Mouse (Mus musculus) midbrain, embryonic 11.5 days (tissue): ENCODE results near the gene Ptprf. TPM values are rescaled to one million over a fixed set of nuclear protein-coding genes. Genes with fewer than 3 reads are reported as not detected.

Experiments used
- ATAC-seq: fragments of 200-750 bp; cut with Nextera tagmentation; 2 replicates; pipeline ENCODE4 v1.8.0; 2017; ENCODE audit warnings: moderate TSS enrichment, moderate library complexity; ENCODE audit not compliant: low FRiP score
- DNase-seq: peaks from one replicate; pipeline ENCODE4 v3.0.0; 2015; ENCODE audit warnings: low spot score; ENCODE audit errors: missing footprints
- H3K27ac ChIP-seq: fragments of 300-500 bp; sonication (generic); 2 replicates; pipeline ENCODE4 v1.5.1; 2014; ENCODE audit warnings: low read depth, low read length
- H3K27me3 ChIP-seq: fragments of 300-500 bp; sonication (generic); 2 replicates; pipeline ENCODE4 v1.6.1; 2014; ENCODE audit warnings: mild to moderate bottlenecking, low read length, moderate library complexity, mixed read lengths; ENCODE audit not compliant: control insufficient read depth, insufficient read depth
- H3K36me3 ChIP-seq: fragments of 300-500 bp; sonication (generic); 2 replicates; pipeline ENCODE4 v1.6.1; 2014; ENCODE audit warnings: mild to moderate bottlenecking, low read length, moderate library complexity, mixed read lengths; ENCODE audit not compliant: control insufficient read depth, insufficient read depth
- H3K4me1 ChIP-seq: fragments of 300-500 bp; sonication (generic); 2 replicates; pipeline ENCODE4 v1.6.1; 2014; ENCODE audit warnings: low read length; ENCODE audit not compliant: control insufficient read depth, insufficient read depth
- H3K4me2 ChIP-seq: fragments of 300-500 bp; sonication (generic); 2 replicates; pipeline ENCODE4 v1.6.1; 2014; ENCODE audit warnings: mild to moderate bottlenecking, moderate library complexity
- H3K4me3 ChIP-seq: fragments of 300-500 bp; sonication (generic); 2 replicates; pipeline ENCODE4 v1.5.1; 2014; ENCODE audit warnings: low read depth, low read length
- H3K9ac ChIP-seq: fragments of 300-500 bp; sonication (generic); 2 replicates; pipeline ENCODE4 v1.6.1; 2014; ENCODE audit warnings: low read length
- H3K9me3 ChIP-seq: fragments of 300-500 bp; sonication (generic); 2 replicates; pipeline ENCODE4 v1.6.1; 2016; ENCODE audit warnings: low read length; ENCODE audit not compliant: control insufficient read depth
- WGBS: fragments of 180-500 bp; shearing (Covaris S2); extraction: QIAGEN DNeasy Blood & Tissue Kit; methylation state at CpG from one replicate; pipeline ENCODE4 v1.1.7; 2014; 5-methylcytosine and 5-hydroxymethylcytosine counted together
- polyA plus RNA-seq: library from polyadenylated mRNA; unstranded; fragments of >200 nt; fragmentation: Nextera tagmentation; extraction: Ambion mirVana; gene quantifications from 2 replicates; pipeline ENCODE4 v1.2.1, GENCODE M21; 2014

Gene Ptprf
- polyA plus RNA-seq, 1 experiment from 2014 or later, result 63.5 TPM

GRCm38 (mm10) chr4:118310461-118310860 lies 19.3 kb upstream of the Ptprf start:
- H3K4me2 ChIP-seq, result no peak overlapping the region
- no peaks in the 10 kb centered on the region for H3K27me3 ChIP-seq
- H3K4me3 ChIP-seq, result no peak overlapping the region
- H3K36me3 ChIP-seq, result no peaks in the 10 kb centered on the region
- 92% methylated on average over 1 of the region's 1 CpGs for WGBS
- ATAC-seq (no peak), DNase-seq (no peak)
- no peaks in the 10 kb centered on the region for H3K4me1 ChIP-seq
- H3K27ac ChIP-seq, result no peak overlapping the region
- H3K9me3 ChIP-seq, result no peaks in the 10 kb centered on the region
- H3K9ac ChIP-seq, result no peak overlapping the region

DNA sequence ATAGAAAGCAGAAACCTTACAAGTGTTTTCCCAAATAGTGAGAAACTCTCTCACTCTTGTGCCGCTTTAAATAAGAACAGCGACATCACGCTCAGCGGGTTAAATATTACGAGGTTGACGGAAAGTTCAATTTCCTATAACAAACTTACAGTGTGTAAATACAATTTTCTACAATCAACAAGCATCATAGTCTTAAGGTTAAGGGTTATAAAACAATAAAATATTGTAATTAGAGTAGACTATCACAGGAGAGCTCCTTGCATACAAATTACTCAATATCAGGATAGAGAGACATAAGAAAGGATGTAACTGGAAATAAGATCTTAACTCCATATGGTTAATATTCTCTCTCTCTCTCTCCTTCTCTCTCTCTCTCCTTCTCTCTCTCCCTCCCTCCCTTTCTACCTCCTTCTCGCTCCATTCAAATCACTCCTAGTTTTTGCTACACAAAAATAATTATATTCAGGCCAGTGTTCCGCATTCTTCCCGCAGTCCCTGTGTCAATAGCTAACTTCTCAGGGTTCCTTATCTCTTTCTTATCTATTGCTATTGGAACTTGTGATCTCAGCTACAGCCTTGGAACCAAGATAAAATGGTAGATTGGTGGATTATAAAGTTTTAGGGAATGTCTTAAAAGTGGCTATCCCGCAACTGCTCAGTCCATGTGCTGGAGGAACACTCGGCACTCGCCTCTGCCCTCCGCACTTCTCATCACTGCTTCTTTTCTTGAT lies 16.5 kb upstream of the Ptprf start:
- no peak overlapping the region for H3K9ac ChIP-seq
- WGBS, result 92% methylated on average over 13 of the region's 13 CpGs
- no peak for ATAC-seq

GRCm38 (mm10) chr4:118306113-118306696 lies 15.0 kb upstream of the Ptprf start:
- no peaks in the 10 kb centered on the region for H3K27me3 ChIP-seq
- H3K27ac ChIP-seq, result no peak overlapping the region
- H3K9ac ChIP-seq, result no peak overlapping the region
- H3K4me1 ChIP-seq, result no peaks in the 10 kb centered on the region
- ATAC-seq, result no peak
- no peak overlapping the region for H3K4me2 ChIP-seq
- DNase-seq, result no peak
- no peaks in the 10 kb centered on the region for H3K36me3 ChIP-seq
- 89% methylated on average over 21 of the region's 21 CpGs for WGBS
- H3K9me3 ChIP-seq, result no peaks in the 10 kb centered on the region
- H3K4me3 ChIP-seq, result no peak overlapping the region

More for the DNA sequence above, 16.5 kb upstream of the Ptprf start:
- no peak overlapping the region for H3K4me3 ChIP-seq
- no peak overlapping the region for H3K27ac ChIP-seq
- no peaks in the 10 kb centered on the region for H3K36me3 ChIP-seq
- no peaks in the 10 kb centered on the region for H3K9me3 ChIP-seq
- DNase-seq, result no peak
- no peaks in the 10 kb centered on the region for H3K27me3 ChIP-seq
- no peaks in the 10 kb centered on the region for H3K4me1 ChIP-seq
- no peak overlapping the region for H3K4me2 ChIP-seq

GRCm38 (mm10) chr4:118304984-118305383 lies 13.8 kb upstream of the Ptprf start:
- ATAC-seq, result no peak
- Histone ChIP-seq H3K27me3 (no peaks in the 10 kb centered on the region), H3K9me3 (no peaks in the 10 kb centered on the region), H3K4me3 (no peak overlapping the region), H3K36me3 (no peaks in the 10 kb centered on the region), H3K4me1 (no peaks in the 10 kb centered on the region), H3K9ac (no peak overlapping the region), H3K4me2 (no peak overlapping the region), H3K27ac (no peak overlapping the region)
- 68% methylated on average over 4 of the region's 4 CpGs for WGBS
- no peak for DNase-seq

DNA sequence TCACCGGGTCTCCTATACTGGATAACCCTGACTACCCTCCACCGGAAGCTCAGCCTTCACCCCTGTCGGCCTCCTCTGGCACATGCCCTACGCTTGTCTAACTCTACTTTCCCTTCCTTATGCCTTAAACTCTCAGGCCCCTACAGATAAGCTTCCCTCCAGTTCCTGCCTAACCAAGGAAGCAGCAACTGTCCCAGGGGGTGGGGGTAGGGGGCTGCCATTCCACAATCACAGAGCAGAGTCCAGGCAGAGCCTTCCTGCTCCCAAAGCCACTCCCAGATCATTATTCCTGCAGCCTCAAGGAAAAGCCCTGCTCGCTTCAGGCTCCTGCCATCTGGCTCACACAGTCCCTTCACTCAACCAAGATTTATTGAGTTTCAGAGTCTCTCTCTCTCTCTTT lies 6.6 kb upstream of the Ptprf start:
- H3K27ac ChIP-seq, result no peak overlapping the region
- 0 out of 2 replicates have a peak overlapping the region, but pooled peaks have one; percentile 16 for H3K9ac ChIP-seq
- peaks cover 2% of the 10 kb centered on the region; the same call in 1 of the 2 replicates for H3K4me1 ChIP-seq
- 18% methylated on average over 5 of the region's 5 CpGs for WGBS
- H3K27me3 ChIP-seq, result no peaks in the 10 kb centered on the region
- H3K9me3 ChIP-seq, result no peaks in the 10 kb centered on the region
- DNase-seq (peak; percentile 91), ATAC-seq (peak; percentile 59)
- no peaks in the 10 kb centered on the region for H3K36me3 ChIP-seq
- H3K4me2 ChIP-seq, result no peak overlapping the region
- H3K4me3 ChIP-seq, result no peak overlapping the region

DNA sequence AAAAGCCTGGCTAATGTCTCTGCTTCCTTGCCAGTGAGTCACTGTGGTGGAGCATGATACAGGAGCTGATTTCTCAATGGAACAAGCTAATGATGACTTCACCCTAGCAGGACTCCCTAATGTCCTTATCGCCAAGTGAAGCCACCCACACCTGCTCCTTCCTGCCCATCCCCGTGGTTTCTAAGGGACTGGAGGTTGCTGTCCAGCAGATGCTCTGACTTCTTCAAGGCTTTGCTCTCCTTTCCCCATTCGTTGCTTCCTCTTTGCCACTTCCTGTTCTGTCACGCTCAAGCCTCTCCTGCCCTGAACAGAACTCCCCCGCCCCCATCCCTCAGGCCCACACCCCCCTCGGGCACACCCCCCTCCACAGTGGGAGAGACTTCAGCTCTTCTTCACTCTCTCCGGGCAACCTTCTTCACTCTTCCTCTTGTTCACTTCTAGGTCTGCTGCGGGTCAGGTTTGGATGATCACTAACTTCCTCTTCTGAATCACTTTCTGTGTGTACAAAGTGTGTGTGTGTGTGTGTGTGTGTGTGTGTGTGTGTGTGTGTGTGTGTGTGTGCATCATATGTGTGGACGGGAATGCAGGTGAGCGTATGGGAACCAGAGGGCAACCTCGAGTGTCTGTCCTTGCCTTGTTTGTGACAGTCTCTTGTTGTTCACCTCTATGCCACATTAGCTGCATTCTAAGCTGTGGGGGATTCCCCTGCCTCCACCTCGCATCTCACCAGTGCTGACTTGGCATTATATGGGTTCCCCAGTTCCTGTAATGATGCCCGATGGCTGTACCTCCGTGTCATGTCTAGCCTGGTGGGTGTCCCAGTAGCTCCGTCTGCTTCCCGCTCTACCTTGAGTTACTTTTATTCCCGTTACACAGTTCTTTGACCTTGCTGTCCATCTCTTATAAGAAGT lies 4.7 kb upstream of the Ptprf start:
- ATAC-seq (no peak), DNase-seq (peak; percentile 81)
- Histone ChIP-seq H3K4me2 (no peak overlapping the region), H3K4me1 (peaks cover 2% of the 10 kb centered on the region; the same call in 1 of the 2 replicates), H3K27ac (no peak overlapping the region), H3K27me3 (no peaks in the 10 kb centered on the region), H3K4me3 (no peak overlapping the region), H3K36me3 (no peaks in the 10 kb centered on the region), H3K9me3 (no peaks in the 10 kb centered on the region), H3K9ac (no peak overlapping the region)
- WGBS, result 64% methylated on average over 17 of the region's 17 CpGs

GRCm38 (mm10) chr4:118294811-118295210 lies 3.6 kb upstream of the Ptprf start:
- Histone ChIP-seq H3K9me3 (no peaks in the 10 kb centered on the region), H3K4me3 (no peak overlapping the region), H3K4me2 (no peak overlapping the region), H3K36me3 (no peaks in the 10 kb centered on the region), H3K9ac (no peak overlapping the region), H3K4me1 (peaks cover 4% of the 10 kb centered on the region), H3K27me3 (no peaks in the 10 kb centered on the region), H3K27ac (no peak overlapping the region)
- WGBS, result 72% methylated on average over 4 of the region's 4 CpGs
- DNase-seq, result peak; percentile 72
- ATAC-seq, result no peak

DNA sequence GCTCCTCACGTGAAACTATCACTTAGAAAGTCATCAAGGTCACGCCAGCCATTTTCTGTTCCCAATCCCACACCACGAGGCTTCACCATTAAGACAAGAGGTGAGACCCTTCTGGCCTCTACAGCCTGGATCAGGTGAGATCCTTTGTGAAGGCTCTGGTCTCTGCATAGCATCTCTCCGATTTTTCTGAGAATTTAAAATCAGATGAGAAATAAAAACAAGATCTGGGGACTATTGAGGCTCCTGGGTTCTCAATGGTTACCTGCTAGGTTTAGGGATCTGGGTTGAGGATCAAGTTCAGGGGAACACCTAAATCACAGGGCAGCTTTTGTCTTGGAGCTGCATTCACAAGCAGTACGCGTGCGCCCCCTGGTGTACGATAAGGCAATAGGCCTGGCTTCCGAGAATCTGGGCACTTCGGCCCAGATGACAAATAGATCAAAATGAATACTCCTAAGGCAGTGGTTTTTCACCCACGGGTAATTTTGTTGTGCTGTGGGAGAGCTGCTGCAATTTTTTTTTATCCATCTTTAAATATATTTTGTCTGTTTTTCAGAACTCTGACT lies 1.6 kb upstream of the Ptprf start:
- Histone ChIP-seq H3K27me3 (no peaks in the 10 kb centered on the region), H3K9ac (no peak overlapping the region), H3K36me3 (no peaks in the 10 kb centered on the region), H3K4me2 (no peak overlapping the region), H3K4me1 (peaks cover 18% of the 10 kb centered on the region), H3K27ac (no peak overlapping the region), H3K9me3 (no peaks in the 10 kb centered on the region), H3K4me3 (no peak overlapping the region)
- ATAC-seq (no peak), DNase-seq (peak; percentile 94)
- 12% methylated on average over 11 of the region's 11 CpGs for WGBS
